Mouse (Mus musculus) liver, adult 10 weeks (tissue): ENCODE data around the gene Sptbn4. TPM values are rescaled to one million over a fixed set of nuclear protein-coding genes. Genes with fewer than 3 reads are reported as not detected.

Experiments used
- polyA plus RNA-seq: library from polyadenylated mRNA; stranded (reverse); fragments of 350-450 nt; fragmentation: Illumina TruSeq; extraction: RNeasy Lipid Tissue Mini Kit (QIAGEN cat#74804); gene quantifications from one replicate; pipeline ENCODE4 v1.2.3, GENCODE M21; 2014; ENCODE audit warnings: low read depth, low replicate concordance

Gene Sptbn4
- not detected for polyA plus RNA-seq

GRCm38 (mm10) chr7:27447419-27448286 lies at the start of gene Sptbn4, which contains the start of gene Blvrb:
Gene Sptbn4 (minus strand): TSS chr7:27447686.
Gene Blvrb (plus strand): TSS chr7:27447978.

GRCm38 (mm10) chr7:27486770-27487697 lies 39.5 kb upstream of the Sptbn4 start, which contains the start of gene Sertad1:
Gene Sertad1 (plus strand): TSS chr7:27486910.

GRCm38 (mm10) chr7:27473156-27473834 lies 25.8 kb upstream of the Sptbn4 start, which contains the start of gene Sertad3:
Gene Sertad3 (plus strand): TSS chr7:27473768.

GRCm38 (mm10) chr7:27356861-27357594 lies 90.5 kb downstream of the Sptbn4 start, which contains the start of gene Gm20479:
Gene Gm20479 (minus strand): TSS chr7:27357419.

GRCm38 (mm10) chr7:27355745-27356240 lies 91.7 kb downstream of the Sptbn4 start, which contains the start of gene Shkbp1:
Gene Shkbp1 (minus strand): TSS chr7:27356019.

GRCm38 (mm10) chr7:27337175-27337853 lies 110.2 kb downstream of the Sptbn4 start, which contains the start of gene Ltbp4:
Gene Ltbp4 (minus strand): TSS chr7:27337692.

Other genes with a start within 250 kb of the Sptbn4 start
- 0.87 TPM for gene Itpkc, start 219.0 kb downstream of the Sptbn4 start, polyA plus RNA-seq
- 2.7 TPM for gene Coq8b, start 214.7 kb downstream of the Sptbn4 start, polyA plus RNA-seq
- not detected for gene Numbl, start 189.3 kb downstream of the Sptbn4 start, polyA plus RNA-seq
- 0.74 TPM for gene Ltbp4, start 110.0 kb downstream of the Sptbn4 start, polyA plus RNA-seq
- 0.66 TPM for gene Shkbp1, start 91.7 kb downstream of the Sptbn4 start, polyA plus RNA-seq
- not detected for gene Gm20479, start 90.3 kb downstream of the Sptbn4 start, polyA plus RNA-seq
- gene Blvrb, start 292 bp upstream of the Sptbn4 start, polyA plus RNA-seq = 6.6 TPM
- 1.2 TPM for gene Sertad3, start 26.1 kb upstream of the Sptbn4 start, polyA plus RNA-seq
- 0.56 TPM for gene Sertad1, start 39.2 kb upstream of the Sptbn4 start, polyA plus RNA-seq
- gene Prx, start 51.6 kb upstream of the Sptbn4 start, polyA plus RNA-seq = not detected
- not detected for gene Hipk4, start 75.6 kb upstream of the Sptbn4 start, polyA plus RNA-seq
- gene Pld3, start 105.5 kb upstream of the Sptbn4 start, polyA plus RNA-seq = 0.58 TPM
- 2.3 TPM for gene 2310022A10Rik, start 105.5 kb upstream of the Sptbn4 start, polyA plus RNA-seq
- gene Akt2, start 143.9 kb upstream of the Sptbn4 start, polyA plus RNA-seq = 14.8 TPM
- not detected for gene Ttc9b, start 206.2 kb upstream of the Sptbn4 start, polyA plus RNA-seq
- 1.0 TPM for gene Map3k10, start 226.9 kb upstream of the Sptbn4 start, polyA plus RNA-seq
- 0.42 TPM for gene Zfp607b, start 241.7 kb upstream of the Sptbn4 start, polyA plus RNA-seq